Mouse (Mus musculus) ES-E14 (cell line): ENCODE measurements around the gene Rcan1.

Source experiments
- CHD2 ChIP-seq: IDR thresholded peaks from 2 replicates; pipeline ENCODE4 v1.6.1; 2014; ENCODE audit warnings: mild to moderate bottlenecking, low read depth, low read length, inconsistent platforms
- HCFC1 ChIP-seq: IDR thresholded peaks from 2 replicates; pipeline ENCODE4 v1.6.1; 2012; ENCODE audit warnings: low read length, inconsistent platforms, borderline replicate concordance; ENCODE audit not compliant: insufficient read depth
- ZC3H11A ChIP-seq: IDR thresholded peaks from 2 replicates; pipeline ENCODE4 v1.6.1; 2012; ENCODE audit warnings: low read depth, mild to moderate bottlenecking, inconsistent platforms, low read length, borderline replicate concordance
- ZNF384 ChIP-seq: IDR thresholded peaks from 2 replicates; pipeline ENCODE4 v1.6.1; 2012; ENCODE audit warnings: low read depth, low read length, inconsistent platforms

DNA sequence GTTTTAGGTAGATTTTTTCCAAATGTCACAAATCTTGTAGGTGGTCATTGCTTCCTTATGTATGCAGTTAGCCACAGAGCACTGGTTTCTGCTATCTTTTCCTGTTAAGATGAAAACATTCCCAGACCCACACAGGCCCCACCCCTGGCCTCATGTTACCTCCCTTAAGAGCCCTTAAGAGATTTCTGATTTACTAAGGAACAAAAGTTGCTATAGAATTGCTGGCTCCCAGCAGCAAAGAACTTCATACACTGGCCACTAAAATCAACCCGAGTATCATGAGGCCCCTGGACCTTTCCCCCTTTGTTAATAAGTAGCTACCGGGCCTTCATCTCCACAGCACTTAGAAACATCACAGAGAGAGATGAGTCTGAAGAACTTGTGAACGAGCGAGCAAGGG is 48.1 kb upstream of the Rcan1 start:
- TF ChIP-seq ZNF384 = no peak
- TF ChIP-seq ZC3H11A = no peak
- TF ChIP-seq CHD2 = no peak
- TF ChIP-seq HCFC1 = no peak
